Mouse (Mus musculus) layer of hippocampus, postnatal 36 days (tissue): ENCODE results near the gene Plk3. TPM values are rescaled to one million over a fixed set of nuclear protein-coding genes. Genes with fewer than 3 reads are reported as not detected.

Experiments
- DNase-seq, 2 experiments: peaks; one replicate each; pipeline ENCODE4 v3.0.0; 2022
- total RNA-seq, 2 experiments: library from RNA; stranded (reverse); gene quantifications; 2 replicates each; pipeline ENCODE4 v1.2.3; 2021

Plk3 gene
- total RNA-seq, 2 experiments from 2014 or later = 8.0 to 10.0 TPM

DNA sequence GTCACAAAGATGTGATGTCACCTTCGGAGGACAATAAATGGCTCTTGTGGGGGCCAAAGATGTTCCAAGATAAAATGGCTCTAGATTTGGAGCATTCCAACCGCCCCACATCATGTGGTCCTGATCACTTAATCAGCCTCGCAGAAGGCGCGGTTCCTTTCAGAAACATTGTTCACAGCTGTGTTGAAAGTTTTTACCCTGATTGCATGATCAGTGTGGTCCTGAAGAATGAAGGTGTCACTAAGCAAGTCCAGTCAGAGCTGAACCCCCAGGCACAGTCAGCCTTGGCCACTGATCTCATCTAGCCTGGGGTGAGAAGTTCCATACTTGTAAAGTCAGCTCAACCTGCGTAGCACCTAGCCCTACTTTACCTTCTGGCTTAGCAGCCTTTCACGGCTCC is 15.8 kb downstream of the Plk3 start:
- DNase-seq = no peak

- DNase-seq = no peak
Observed at GRCm38 (mm10) chr4:117115592-117115991, 18.2 kb downstream of the Plk3 start.

DNA sequence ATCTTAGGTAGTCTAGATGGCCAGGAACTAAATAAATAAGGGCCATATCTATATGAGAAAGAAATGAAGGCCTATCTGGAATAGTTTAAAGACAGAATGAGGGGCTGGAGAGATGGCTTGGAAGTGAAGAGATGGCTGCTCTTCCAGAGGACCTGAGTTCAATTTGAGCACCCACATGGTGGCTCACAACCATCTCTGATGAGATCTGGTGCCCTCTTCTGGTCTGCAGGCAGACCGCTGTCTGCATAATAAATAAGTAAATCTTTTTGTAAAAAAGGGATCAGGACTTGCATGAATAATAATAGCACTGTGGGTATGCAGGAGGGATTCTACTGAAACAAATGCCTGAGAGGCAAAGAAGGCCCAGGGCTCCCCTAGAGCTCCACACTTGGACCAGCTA is 20.5 kb downstream of the Plk3 start:
- no peak for DNase-seq

- no peak for DNase-seq
Observed at GRCm38 (mm10) chr4:117110985-117111384, 22.8 kb downstream of the Plk3 start.

- DNase-seq = no peak
Observed at GRCm38 (mm10) chr4:117110249-117110648, 23.5 kb downstream of the Plk3 start.

- DNase-seq = no peak
Observed at GRCm38 (mm10) chr4:117109330-117109729, 24.4 kb downstream of the Plk3 start.

DNA sequence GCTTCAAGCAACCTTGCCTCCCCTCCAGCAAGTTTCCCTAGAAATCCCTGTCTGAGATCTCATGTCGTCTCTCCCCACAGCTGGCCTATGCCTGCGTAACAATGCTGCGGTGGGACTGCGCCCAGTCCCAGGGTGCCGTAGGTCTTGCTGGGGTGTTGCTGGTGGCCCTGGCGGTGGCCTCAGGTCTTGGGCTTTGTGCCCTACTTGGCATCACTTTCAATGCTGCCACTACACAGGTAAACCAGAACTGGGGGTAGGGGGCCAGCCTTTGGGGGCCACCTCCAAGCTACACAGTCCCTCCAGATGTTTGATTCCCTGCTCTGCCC is 25.3 kb downstream of the Plk3 start:
- no peak for DNase-seq

GRCm38 (mm10) chr4:117107813-117108523 is 25.8 kb downstream of the Plk3 start:
- no peak for DNase-seq

DNA sequence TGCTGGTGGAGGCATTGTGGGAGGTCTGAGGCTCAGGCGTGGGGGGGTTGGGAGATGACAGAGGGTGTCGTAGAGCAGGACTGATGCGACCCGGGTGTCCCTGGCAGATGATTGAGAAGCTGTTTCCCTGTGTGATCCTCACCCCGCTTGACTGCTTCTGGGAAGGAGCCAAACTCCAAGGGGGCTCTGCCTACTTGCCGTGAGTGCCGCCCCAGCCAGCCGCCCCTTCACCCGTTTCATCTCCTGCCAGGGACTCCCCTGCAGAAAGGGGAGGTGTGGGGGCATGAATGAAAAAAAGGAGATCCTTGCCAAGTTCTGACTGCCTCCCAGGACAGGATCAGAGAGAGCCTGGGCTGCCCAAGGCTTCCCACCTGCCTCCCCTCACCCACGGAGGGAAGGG is 28.6 kb downstream of the Plk3 start:
- no peak for DNase-seq

DNA sequence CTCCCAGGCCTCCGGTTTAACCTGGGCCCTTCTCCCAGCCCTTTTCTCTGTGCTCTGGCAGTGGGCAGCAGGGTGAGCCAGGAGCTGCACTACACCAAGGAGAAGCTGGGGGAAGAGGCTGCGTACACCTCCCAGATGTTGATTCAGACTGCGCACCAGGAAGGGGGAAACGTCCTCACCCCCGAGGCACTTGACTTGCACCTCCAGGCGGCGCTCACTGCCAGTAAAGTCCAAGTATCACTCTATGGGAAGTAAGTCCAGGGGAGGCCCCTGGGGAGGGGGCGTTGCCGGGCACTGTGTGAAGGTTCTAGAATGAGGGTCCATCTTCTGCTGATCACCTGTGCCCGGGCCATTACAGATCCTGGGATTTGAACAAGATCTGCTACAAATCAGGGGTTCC is 29.1 kb downstream of the Plk3 start:
- no peak for DNase-seq

- DNase-seq = no peak
Observed at GRCm38 (mm10) chr4:117101218-117101617, 32.5 kb downstream of the Plk3 start.

- no peak for DNase-seq
Observed at GRCm38 (mm10) chr4:117100036-117100435, 33.7 kb downstream of the Plk3 start.

GRCm38 (mm10) chr4:117098764-117099036 is 35.1 kb downstream of the Plk3 start:
- no peak for DNase-seq

DNA sequence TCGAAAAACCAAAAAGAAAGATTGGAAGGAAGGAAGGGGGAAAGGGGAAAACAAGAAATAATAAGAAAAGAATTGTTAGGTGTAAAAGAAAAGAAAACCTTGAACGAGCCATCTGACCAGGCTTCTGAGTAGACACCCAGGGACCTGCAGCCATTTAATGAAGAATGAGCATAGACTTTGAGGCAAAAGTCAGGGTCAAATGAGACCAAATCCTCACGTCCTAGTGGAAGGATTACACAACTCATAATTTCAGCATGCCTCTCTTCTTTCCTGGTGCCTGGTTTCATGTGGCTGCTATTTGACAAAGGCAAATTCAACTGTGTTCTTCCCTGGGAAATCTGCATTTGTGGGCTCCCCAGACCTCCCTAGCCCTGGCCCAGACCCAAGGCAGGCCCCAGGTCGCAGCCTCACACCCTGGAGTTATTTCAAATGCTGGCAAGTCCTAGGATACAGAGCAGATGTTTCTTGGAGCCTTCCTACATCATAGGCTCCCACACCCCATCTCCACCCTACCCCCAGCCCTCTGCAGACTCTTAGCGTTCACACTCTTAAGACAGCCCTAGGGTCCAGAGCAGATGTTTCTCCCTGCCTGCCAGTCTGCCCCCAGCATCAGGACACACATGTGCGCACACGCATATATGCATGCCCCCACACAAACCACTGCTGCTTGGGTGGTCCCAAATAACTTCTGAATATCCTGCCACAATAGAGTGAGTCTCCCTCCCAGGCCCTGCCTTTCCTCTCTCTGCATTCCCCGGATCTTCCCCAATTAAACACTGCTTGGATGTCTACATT is 35.6 kb downstream of the Plk3 start:
- DNase-seq = no peak

DNA sequence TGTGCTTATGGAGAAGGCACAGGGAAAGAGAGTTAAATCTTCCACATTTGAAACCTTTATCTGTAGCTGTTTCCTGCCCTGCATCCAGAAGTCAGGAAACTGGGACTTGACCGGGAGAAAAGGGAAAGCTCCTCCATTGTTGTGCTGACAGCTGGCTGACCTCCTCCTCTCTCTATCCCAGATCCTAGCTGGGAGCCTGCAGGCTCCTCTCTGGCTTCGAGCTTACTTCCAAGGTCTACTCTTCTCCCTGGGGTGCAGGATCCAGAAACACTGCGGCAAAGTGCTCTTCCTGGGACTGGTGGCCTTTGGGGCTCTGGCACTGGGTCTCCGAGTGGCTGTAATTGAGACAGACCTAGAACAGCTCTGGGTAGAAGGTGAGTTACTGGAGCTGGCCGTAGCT is 37.1 kb downstream of the Plk3 start:
- DNase-seq = no peak

- DNase-seq = peak; percentile 31 to 42
Observed at GRCm38 (mm10) chr4:117095551-117096452, 38.0 kb downstream of the Plk3 start, which contains the start of gene Ptch2. TSS of gene Ptch2 (plus strand) at chr4:117096075.

DNA sequence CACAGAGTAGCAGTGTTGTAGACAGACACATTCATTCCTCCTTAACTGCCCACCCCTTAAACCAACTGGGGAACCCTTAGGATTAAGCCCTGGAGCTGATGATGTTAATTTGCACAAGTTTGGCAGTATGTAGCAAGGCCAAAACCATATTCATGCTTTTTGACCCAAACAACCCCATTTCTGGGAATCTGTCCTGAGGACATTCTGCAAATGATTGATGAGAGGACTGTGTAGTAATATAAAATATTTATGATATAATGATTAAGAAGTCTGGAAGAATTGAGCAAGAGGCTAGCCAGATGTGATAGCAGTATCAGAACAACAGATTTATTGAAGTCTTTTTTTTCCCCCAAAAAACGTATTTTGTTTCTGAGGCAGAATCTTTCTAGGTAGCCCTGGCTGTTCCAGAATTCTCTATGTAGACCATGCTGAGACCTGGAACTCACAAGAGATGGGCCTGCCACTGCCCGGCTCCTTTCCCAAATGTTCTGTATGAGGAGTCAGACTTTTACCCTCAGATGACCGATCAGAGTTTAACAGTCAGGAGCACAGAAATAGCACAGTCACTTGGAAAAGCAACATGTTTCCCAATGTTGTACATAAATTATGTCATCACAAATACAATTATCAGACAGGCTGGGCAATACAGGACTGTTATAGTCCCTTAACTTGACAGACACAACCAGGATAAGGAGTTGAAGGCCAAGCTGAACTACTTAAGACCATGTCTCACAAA is 39.0 kb downstream of the Plk3 start:
- DNase-seq = no peak

GRCm38 (mm10) chr4:117090586-117090985 is 43.2 kb downstream of the Plk3 start:
- no peak for DNase-seq

DNA sequence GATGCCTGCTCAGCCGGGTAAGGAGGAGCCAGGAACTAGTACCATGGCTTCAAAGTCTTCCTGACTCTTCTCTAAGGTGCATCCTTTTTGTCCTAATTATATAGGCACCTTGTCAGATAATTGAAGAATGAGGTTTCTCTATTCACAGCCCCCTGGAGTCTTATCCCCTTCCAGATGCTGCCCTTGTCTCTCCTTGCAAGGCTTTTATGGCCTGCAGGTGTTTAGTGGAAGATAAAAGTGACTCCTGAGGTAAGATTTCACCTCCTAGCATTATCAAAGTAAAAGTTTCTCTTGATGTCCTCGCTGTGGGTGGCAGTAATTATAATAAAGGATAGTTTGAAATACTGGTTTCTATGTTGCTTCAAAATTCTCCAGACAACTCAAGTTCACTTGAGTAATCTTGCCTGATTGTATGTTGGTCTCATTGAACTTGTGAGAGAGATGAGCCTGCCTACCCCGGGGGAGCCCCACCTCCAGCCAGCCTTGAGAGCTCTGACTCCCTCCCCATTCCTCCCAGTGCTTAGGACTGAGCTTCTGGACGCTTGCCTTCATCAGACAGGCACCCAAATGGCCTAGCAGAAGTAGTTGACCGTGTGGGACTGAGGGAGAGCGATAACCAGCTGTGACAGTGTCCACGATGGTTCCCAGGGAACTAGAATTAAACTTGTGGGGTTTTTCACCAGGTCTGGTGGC is 45.7 kb downstream of the Plk3 start:
- no peak for DNase-seq
